13 mouse cellular contexts compared by ENCODE assay signal in genomic region chr7:98082376-98082775, GRCm38 (mm10). TPM values are rescaled to one million over a fixed set of nuclear protein-coding genes. Genes with fewer than 3 reads are reported as not detected.
DNase-seq lines count a peak whose midpoint lies in the region; ATAC-seq and TF ChIP-seq lines count a peak whose summit lies in the region.
"Had no signal": no experiment of that assay in that cellular context is flagged by ENCODE, and none has a peak within 500 bp of the region (broad histone marks: within the 10 kb centered on the region; RNA-seq: fewer than 3 reads in every experiment).

No protein-coding gene starts in this region.

- H3K9me3 ChIP-seq in liver, embryonic 11.5 days (ENCODE audit: control insufficient read depth, low read length) = no peaks in the 10 kb centered on the region
- H3K9me3 ChIP-seq: embryonic facial prominence, embryonic 12.5 days; limb, embryonic 12.5 days had no signal

- no peaks in the 10 kb centered on the region for H3K79me2 ChIP-seq in liver, adult 2 months (ENCODE audit: control insufficient read depth, insufficient read depth, low read length)

- no peak overlapping the region for H3K9ac ChIP-seq in liver, embryonic 11.5 days (ENCODE audit: low read depth, low read length)
- 0 out of 2 replicates have a peak overlapping the region, but pooled peaks have one; percentile 22 for H3K9ac ChIP-seq in liver, adult 2 months (ENCODE audit: low read depth, low read length)
- H3K9ac ChIP-seq: embryonic facial prominence, embryonic 12.5 days; limb, embryonic 12.5 days had no signal

- H3K4me2 ChIP-seq in liver, embryonic 11.5 days = no peak overlapping the region
- H3K4me2 ChIP-seq: embryonic facial prominence, embryonic 12.5 days; limb, embryonic 12.5 days had no signal

- peak; percentile 27 for DNase-seq in liver
- no peak for DNase-seq in liver, embryonic 11.5 days (ENCODE audit: low spot score)
- DNase-seq in brain, embryonic 14.5 days (ENCODE audit: low read depth) = peak; percentile 62
- DNase-seq in embryo, embryonic 9.5 days (ENCODE audit: extremely low spot score) = peak; percentile 9
- DNase-seq in liver, adult 2 months (ENCODE audit: extremely low read depth, low read depth, low spot score) = no peak
- DNase-seq in adrenal gland, adult 18-20 months (ENCODE audit: low spot score in 2 of 2) = no peak
- DNase-seq in gastrocnemius, postnatal 36 days = no peak
- DNase-seq: right cerebral cortex, postnatal 4 days; thymus, postnatal 25 days had no signal

- H3K4me1 ChIP-seq in liver, embryonic 11.5 days (replicated peaks; ENCODE audit: control insufficient read depth, insufficient read depth, low read length) = peaks cover 6% of the 10 kb centered on the region
- peaks cover 2% of the 10 kb centered on the region; the same call in 1 of the 2 replicates for H3K4me1 ChIP-seq in liver, adult 2 months (ENCODE audit: control insufficient read depth, insufficient read depth, low read length)

- WGBS in liver, embryonic 11.5 days = 27% methylated on average over 5 of the region's 5 CpGs
- 79% methylated on average over 5 of the region's 5 CpGs for WGBS in liver, adult 2 months

- H3K4me3 ChIP-seq in liver, embryonic 11.5 days (ENCODE audit: low read depth, low read length) = no peak overlapping the region
- no peak overlapping the region for H3K4me3 ChIP-seq in liver, adult 2 months (ENCODE audit: insufficient read depth, low read depth, low read length)
- H3K4me3 ChIP-seq: embryonic facial prominence, embryonic 12.5 days; limb, embryonic 12.5 days; myocyte had no signal

- no peak for TF ChIP-seq CTCF in brain, embryonic 14.5 days (IDR thresholded peaks at IDR 0.05; ENCODE audit: borderline replicate concordance, extremely low read depth, insufficient read depth, insufficient read length)
- TF ChIP-seq CTCF in liver, adult 2 months (IDR thresholded peaks at IDR 0.05; ENCODE audit: low read depth, low read length) = no peak

- no peaks in the 10 kb centered on the region for H3K27me3 ChIP-seq in liver, embryonic 11.5 days (replicated peaks; ENCODE audit: control insufficient read depth, insufficient read depth, low read length)
- no peaks in the 10 kb centered on the region for H3K27me3 ChIP-seq in liver, adult 2 months (ENCODE audit: control insufficient read depth, insufficient read depth, low read length)
- H3K27me3 ChIP-seq: embryonic facial prominence, embryonic 12.5 days; limb, embryonic 12.5 days had no signal

- H3K27ac ChIP-seq in liver, embryonic 11.5 days (ENCODE audit: low read depth, low read length) = no peak overlapping the region
- peak overlapping the region; percentile 12; the same call in 1 of the 2 replicates for H3K27ac ChIP-seq in liver, adult 2 months (replicated peaks; ENCODE audit: insufficient read depth, low read depth, low read length)
- H3K27ac ChIP-seq: embryonic facial prominence, embryonic 12.5 days; limb, embryonic 12.5 days had no signal

- intact Hi-C loops in gastrocnemius, postnatal 36 days (cut with DNase I) = no loop called here

- TF ChIP-seq POLR2A in brain, embryonic 14.5 days (IDR thresholded peaks at IDR 0.05; ENCODE audit: borderline replicate concordance, extremely low read depth, insufficient read depth, insufficient read length, poor library complexity, severe bottlenecking) = no peak
- no peak for TF ChIP-seq POLR2A in liver, adult 2 months (IDR thresholded peaks at IDR 0.05; ENCODE audit: extremely low read depth, insufficient read depth, low read length)

- no peak for ATAC-seq in liver, embryonic 11.5 days (replicated peaks; ENCODE audit: low FRiP score)
- ATAC-seq: activated CD4-positive, CD25-positive, alpha-beta regulatory T cell, adult 4 months had no signal

- peaks cover 2% of the 10 kb centered on the region; the same call in 1 of the 2 replicates for H3K36me3 ChIP-seq in liver, embryonic 11.5 days (ENCODE audit: control insufficient read depth, insufficient read depth, low read length)
- peaks cover 7% of the 10 kb centered on the region; the same call in 1 of the 2 replicates for H3K36me3 ChIP-seq in liver, adult 2 months (ENCODE audit: control insufficient read depth, insufficient read depth, low read length)

RNA-seq across cellular contexts. Expression of gene Myo7a, which starts 36.9 kb away (rescaled TPM):
- 20.1 and 20.7 TPM in 2 replicates for polyA plus RNA-seq in liver, embryonic 11.5 days (2014; fragmentation: Nextera tagmentation; extraction: Ambion mirVana)
- polyA plus RNA-seq in brain, embryonic 14.5 days (2012; rRNA removed) = 25.9 and 42.1 TPM in 2 replicates
- 7.0 and 11.5 TPM in 2 replicates for total RNA-seq in liver, adult 2 months (2014; rRNA removed)
- 8.2 and 11.0 TPM in 2 replicates for polyA plus RNA-seq in liver, adult 2 months (2012; rRNA removed)
- total RNA-seq in adrenal gland, adult 18-20 months (2021) = 100 to 1,000 TPM; 117 to 127 TPM
- total RNA-seq in gastrocnemius, postnatal 36 days (2021) = 1 to 10 TPM; 2.6 to 3.2 TPM

Comparison
In these comparisons a context has a peak if more than half of its experiments do, and no peak if none do; other contexts are left out.
1. DNase-seq: peak in liver (single experiment), brain, embryonic 14.5 days (single experiment) and embryo, embryonic 9.5 days (single experiment); none in liver, embryonic 11.5 days (single experiment), liver, adult 2 months (single experiment), adrenal gland, adult 18-20 months (0 of 2) and gastrocnemius, postnatal 36 days (0 of 2).